Mouse (Mus musculus) cortical plate, adult 2 months (tissue): ENCODE results near the gene Nbeal2.

ENCODE experiments used
- CTCF ChIP-seq: fragments of 200-500 bp; IDR thresholded peaks from 2 replicates; pipeline ENCODE4 v1.5.1; 2011; ENCODE audit warnings: mild to moderate bottlenecking, control low read depth, low read length; ENCODE audit not compliant: insufficient read depth; ENCODE audit errors: extremely low read depth
- POLR2A ChIP-seq: fragments of 200-500 bp; IDR thresholded peaks from 2 replicates; pipeline ENCODE4 v1.6.1; 2011; ENCODE audit warnings: mild to moderate bottlenecking, low read length, control low read depth; ENCODE audit not compliant: insufficient read depth; ENCODE audit errors: extremely low read depth

DNA sequence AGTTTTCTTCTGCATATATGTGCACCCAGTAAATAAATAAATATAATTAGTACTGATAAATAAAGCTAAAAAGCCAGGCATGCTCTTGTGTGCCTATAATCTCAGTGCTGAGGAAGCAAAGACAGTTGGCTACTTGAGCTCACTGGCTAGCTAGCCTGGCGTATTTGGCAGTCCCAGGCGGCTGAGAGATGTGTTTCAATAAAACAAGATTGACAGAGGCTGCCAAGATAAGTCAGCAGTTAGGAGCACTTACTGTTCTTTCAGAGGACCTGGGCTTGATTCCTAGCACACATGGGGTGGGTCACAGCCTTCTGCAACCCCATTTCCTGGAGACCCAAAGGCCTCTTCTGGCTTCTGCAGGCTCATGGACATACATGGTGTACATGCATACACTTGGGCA, 33.9 kb upstream of the Nbeal2 start:
- no peak for TF ChIP-seq CTCF
- no peak for TF ChIP-seq POLR2A
